Comparison of ENCODE assay signal across 9 mouse cellular contexts in the genomic region with DNA sequence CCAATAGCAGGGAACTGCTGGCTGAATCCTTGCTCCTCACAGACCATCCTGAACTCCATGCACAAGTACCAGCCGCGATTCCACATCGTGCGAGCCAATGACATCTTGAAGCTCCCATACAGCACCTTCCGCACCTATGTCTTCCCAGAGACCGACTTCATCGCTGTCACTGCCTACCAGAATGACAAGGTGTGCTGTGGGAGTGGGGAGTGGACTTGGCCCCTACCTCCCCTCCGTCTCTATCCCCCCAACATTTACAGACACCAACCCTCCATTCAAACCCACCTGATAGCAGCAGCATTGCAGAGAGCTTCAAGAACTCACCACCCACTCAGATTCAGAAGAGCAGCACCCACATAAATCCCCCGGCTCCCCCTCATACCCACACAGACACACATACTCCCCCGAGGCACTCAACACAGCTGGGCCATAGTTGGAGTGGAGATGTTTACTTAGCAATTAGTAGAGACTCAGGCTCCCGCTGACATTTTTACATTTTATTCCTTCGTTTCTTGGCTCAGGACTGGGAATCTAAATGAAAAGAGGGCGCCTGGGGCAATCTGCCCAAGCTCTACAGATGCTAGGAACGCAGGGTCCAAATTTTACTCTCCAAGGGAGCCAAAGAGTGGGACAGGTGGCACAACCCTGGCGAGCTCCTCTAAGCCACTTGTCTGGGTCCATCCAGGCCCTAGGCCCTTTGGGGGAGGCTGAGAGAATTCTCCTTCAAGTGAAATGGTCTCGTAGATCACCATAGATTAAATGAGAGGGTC. TPM values are rescaled to one million over a fixed set of nuclear protein-coding genes. Genes with fewer than 3 reads are reported as not detected.
DNase-seq lines count a peak whose midpoint lies in the region; ATAC-seq and TF ChIP-seq lines count a peak whose summit lies in the region.
"Had no signal": no experiment of that assay in that cellular context is flagged by ENCODE, and none has a peak within 500 bp of the region (broad histone marks: within the 10 kb centered on the region; RNA-seq: fewer than 3 reads in every experiment).

No protein-coding gene starts in this region.

- H3K36me3 ChIP-seq in kidney, adult 2 months (ENCODE audit: control insufficient read depth, insufficient read depth, low read length): peaks cover 4% of the 10 kb centered on the region; the same call in 1 of the 2 replicates
- peaks cover 25% of the 10 kb centered on the region for H3K36me3 ChIP-seq in embryonic facial prominence, embryonic 12.5 days
- no peaks in the 10 kb centered on the region for H3K36me3 ChIP-seq in hindbrain, embryonic 14.5 days (replicated peaks; ENCODE audit: control insufficient read depth, insufficient read depth)

- DNase-seq in kidney, adult 2 months: peak; percentile 43
- no peak for DNase-seq in kidney, postnatal 36 days
- DNase-seq in hindbrain, embryonic 14.5 days (ENCODE audit: low spot score): no peak
- peak; percentile 29 for DNase-seq in lung, postnatal 10 days
- DNase-seq in adipocyte (ENCODE audit: low spot score): no peak
- DNase-seq in spleen, adult 18-20 months: no peak
- DNase-seq in urinary bladder, postnatal 36 days (ENCODE audit: low spot score in 2 of 2): no peak
- DNase-seq: cerebellum, adult 11-12 months had no signal

- no peak for TF ChIP-seq CTCF in kidney, adult 2 months (conservative IDR thresholded peaks at IDR 0.05; ENCODE audit: insufficient read depth, insufficient read length, low read depth, low read length)

- 31% methylated on average over 16 of the region's 16 CpGs for WGBS in kidney, adult 2 months
- 6% methylated on average over 16 of the region's 16 CpGs for WGBS in embryonic facial prominence, embryonic 12.5 days
- WGBS in hindbrain, embryonic 14.5 days: 4% methylated on average over 16 of the region's 16 CpGs

- ATAC-seq in embryonic facial prominence, embryonic 12.5 days (ENCODE audit: insufficient number of reproducible peaks, insufficient read depth, low FRiP score, low TSS enrichment): no peak
- no peak for ATAC-seq in hindbrain, embryonic 14.5 days (ENCODE audit: low FRiP score)

- H3K9ac ChIP-seq in embryonic facial prominence, embryonic 12.5 days: peak overlapping the region; percentile 99
- no peak overlapping the region for H3K9ac ChIP-seq in hindbrain, embryonic 14.5 days

- no peaks in the 10 kb centered on the region for H3K9me3 ChIP-seq in embryonic facial prominence, embryonic 12.5 days
- H3K9me3 ChIP-seq in hindbrain, embryonic 14.5 days (ENCODE audit: control insufficient read depth, low read length): no peaks in the 10 kb centered on the region

- no peaks in the 10 kb centered on the region for H3K4me1 ChIP-seq in kidney, adult 2 months (ENCODE audit: control insufficient read depth, insufficient read depth, low read length)
- peaks cover 18% of the 10 kb centered on the region; the same call in 1 of the 2 replicates for H3K4me1 ChIP-seq in embryonic facial prominence, embryonic 12.5 days
- peaks cover 5% of the 10 kb centered on the region for H3K4me1 ChIP-seq in hindbrain, embryonic 14.5 days (replicated peaks; ENCODE audit: control insufficient read depth, insufficient read depth, low read length)

- peak overlapping the region; percentile 72 for H3K4me2 ChIP-seq in embryonic facial prominence, embryonic 12.5 days (replicated peaks)
- H3K4me2 ChIP-seq in hindbrain, embryonic 14.5 days (replicated peaks): 0 out of 2 replicates have a peak overlapping the region, but pooled peaks have one; percentile 20

- peak overlapping the region; percentile 88 for H3K27ac ChIP-seq in kidney, adult 2 months (ENCODE audit: insufficient read depth, low read depth, low read length)
- peak overlapping the region; percentile 98 for H3K27ac ChIP-seq in embryonic facial prominence, embryonic 12.5 days
- H3K27ac ChIP-seq in hindbrain, embryonic 14.5 days: no peak overlapping the region

- no peaks in the 10 kb centered on the region for H3K27me3 ChIP-seq in kidney, adult 2 months (replicated peaks; ENCODE audit: control insufficient read depth, insufficient read depth, low read length)
- H3K27me3 ChIP-seq in embryonic facial prominence, embryonic 12.5 days: peaks cover 38% of the 10 kb centered on the region
- peaks cover 86% of the 10 kb centered on the region for H3K27me3 ChIP-seq in hindbrain, embryonic 14.5 days (ENCODE audit: control insufficient read depth, insufficient read depth, low read length)

- peak overlapping the region; percentile 49 for H3K4me3 ChIP-seq in kidney, adult 2 months (ENCODE audit: insufficient read depth, low read depth, low read length)
- H3K4me3 ChIP-seq in embryonic facial prominence, embryonic 12.5 days: peak overlapping the region; percentile 54
- H3K4me3 ChIP-seq in hindbrain, embryonic 14.5 days (replicated peaks; ENCODE audit: low read length): peak overlapping the region; percentile 0; the same call in 1 of the 2 replicates

- no peak for TF ChIP-seq POLR2A in kidney, adult 2 months (IDR thresholded peaks at IDR 0.05; ENCODE audit: low read depth, low read length)

RNA-seq across cellular contexts. Expression of gene Tbx2, which starts 3.6 kb away (rescaled TPM):
- 58.5 and 66.9 TPM in 2 replicates for polyA plus RNA-seq in kidney, adult 2 months (2012; rRNA removed)
- 20.5 and 21.6 TPM in 2 replicates for polyA plus RNA-seq in embryonic facial prominence, embryonic 12.5 days (2016; fragmentation: Nextera tagmentation; extraction: Ambion mirVana)
- polyA plus RNA-seq in hindbrain, embryonic 14.5 days (2014; fragmentation: Nextera tagmentation; extraction: Ambion mirVana): 2.3 and 2.8 TPM in 2 replicates

RNA-seq across cellular contexts. Expression of gene Gm11444, which starts 14.2 kb away (rescaled TPM):
- not detected in 2 replicates for polyA plus RNA-seq in kidney, adult 2 months (2012; rRNA removed)
- 0.43 TPM in 1 of 2 replicates, not detected in the other for polyA plus RNA-seq in embryonic facial prominence, embryonic 12.5 days (2016; fragmentation: Nextera tagmentation; extraction: Ambion mirVana)
- not detected in 2 replicates for polyA plus RNA-seq in hindbrain, embryonic 14.5 days (2014; fragmentation: Nextera tagmentation; extraction: Ambion mirVana)

RNA-seq across cellular contexts. Expression of gene Tbx4, which starts 50.3 kb away (rescaled TPM):
- 0.08 TPM in 2 replicates for polyA plus RNA-seq in kidney, adult 2 months (2012; rRNA removed)
- 2.2 and 2.4 TPM in 2 replicates for polyA plus RNA-seq in embryonic facial prominence, embryonic 12.5 days (2016; fragmentation: Nextera tagmentation; extraction: Ambion mirVana)
- 0.23 and 0.25 TPM in 2 replicates for polyA plus RNA-seq in hindbrain, embryonic 14.5 days (2014; fragmentation: Nextera tagmentation; extraction: Ambion mirVana)

Comparison
In these comparisons a context has a peak if more than half of its experiments do, and no peak if none do; other contexts are left out.
1. DNase-seq: peak in kidney, adult 2 months (single experiment) and lung, postnatal 10 days (single experiment); none in kidney, postnatal 36 days (0 of 2), hindbrain, embryonic 14.5 days (single experiment), adipocyte (single experiment), spleen, adult 18-20 months (0 of 2) and urinary bladder, postnatal 36 days (0 of 2).
2. H3K4me3 ChIP-seq: peak in every context shown above with its lines; median percentile 54 in embryonic facial prominence, embryonic 12.5 days; 49 in kidney, adult 2 months; 0 in hindbrain, embryonic 14.5 days.